Mouse (Mus musculus) thymus, adult 2 months (tissue): ENCODE results near the gene Dglucy.

Experiments used
- CTCF ChIP-seq: fragments of 200-500 bp; IDR thresholded peaks from 2 replicates; pipeline ENCODE4 v1.5.1; 2012; ENCODE audit warnings: mild to moderate bottlenecking, control low read depth, low read length, moderate library complexity, borderline replicate concordance; ENCODE audit not compliant: control insufficient read depth, poor library complexity, insufficient read depth; ENCODE audit errors: extremely low read depth
- POLR2A ChIP-seq: fragments of 200-500 bp; IDR thresholded peaks from 2 replicates; pipeline ENCODE4 v1.6.1; 2012; ENCODE audit warnings: mild to moderate bottlenecking, low read length, control low read depth, moderate library complexity; ENCODE audit not compliant: control insufficient read depth, poor library complexity, insufficient read depth; ENCODE audit errors: extremely low read depth

DNA sequence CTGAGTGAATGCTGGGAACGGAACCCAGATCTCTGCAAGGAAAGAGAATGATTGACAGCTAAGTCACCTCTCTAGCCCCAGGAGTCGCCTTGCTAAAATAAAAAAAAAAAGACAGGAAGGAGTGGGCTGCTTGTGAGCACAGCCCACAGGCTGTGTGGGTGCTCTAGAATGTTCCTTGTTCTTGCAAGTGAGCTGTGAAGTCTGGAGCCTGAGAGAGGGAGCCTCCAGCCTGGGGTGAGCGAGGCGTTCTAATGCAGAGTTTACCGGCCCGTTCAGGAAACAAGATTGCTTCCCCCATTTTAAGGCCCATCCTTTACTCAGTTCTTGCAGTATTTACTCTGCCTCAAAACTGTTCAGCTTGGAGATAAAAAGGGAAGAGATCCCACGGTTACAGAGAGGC, 28.4 kb downstream of the Dglucy start:
- TF ChIP-seq POLR2A = no peak
- no peak for TF ChIP-seq CTCF
